Mouse (Mus musculus) heart, postnatal 0 days (tissue): ENCODE results near the gene Vegfd.

Experiments
- CTCF ChIP-seq: IDR thresholded peaks from 2 replicates; pipeline ENCODE4 v1.5.1; 2016; ENCODE audit warnings: antibody characterized with exemption, control low read depth, low read depth
- EP300 ChIP-seq: IDR thresholded peaks from 2 replicates; pipeline ENCODE4 v1.6.1; 2016; ENCODE audit warnings: antibody characterized with exemption, low read depth

GRCm38 (mm10) chrX:164432682-164433081 is 59.5 kb downstream of the Vegfd start:
- TF ChIP-seq EP300, result no peak
- no peak for TF ChIP-seq CTCF
